Mouse (Mus musculus) bone marrow, adult 2 months (tissue): ENCODE results near the gene Immp2l.

Experiments
- CTCF ChIP-seq: fragments of 200-500 bp; IDR thresholded peaks from 2 replicates; pipeline ENCODE4 v1.5.1; 2011; ENCODE audit warnings: low read length, control low read depth; ENCODE audit not compliant: control insufficient read depth, insufficient read depth
- POLR2A ChIP-seq: fragments of 200-500 bp; IDR thresholded peaks from 2 replicates; pipeline ENCODE4 v1.6.1; 2011; ENCODE audit warnings: low read depth, mild to moderate bottlenecking, control low read depth, low read length, borderline replicate concordance; ENCODE audit not compliant: control insufficient read depth

DNA sequence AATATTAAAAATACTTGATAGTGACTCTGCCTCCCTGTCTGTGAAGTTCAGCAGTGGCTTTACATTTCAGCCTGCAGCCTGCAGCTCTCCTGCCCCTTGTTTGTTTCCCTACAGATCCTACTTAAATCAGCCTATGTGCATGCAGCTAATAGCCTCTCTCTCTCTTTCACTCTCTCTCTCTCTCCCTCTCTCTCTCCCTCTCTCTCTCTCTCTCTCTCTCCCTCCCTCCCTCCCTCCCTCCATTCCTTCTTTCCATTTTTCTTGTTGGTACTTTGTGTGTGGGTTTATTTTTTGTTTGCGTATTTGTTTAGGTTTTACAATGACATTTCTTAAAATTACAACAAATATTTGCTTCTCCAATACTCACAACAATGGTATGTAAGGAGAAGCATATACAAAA, 462.4 kb downstream of the Immp2l start, which contains the start of gene Lrrn3:
- TF ChIP-seq CTCF (no peak), POLR2A (no peak)
